Mouse (Mus musculus): ENCODE measurements around the gene Cmss1. TPM values are rescaled to one million over a fixed set of nuclear protein-coding genes. Genes with fewer than 3 reads are reported as not detected.

Gene Cmss1
- polyA plus RNA-seq, 1 experiment from 2014 or later, result 56.1 TPM

- 51% methylated on average over 8 of the region's 8 CpGs for WGBS
- Histone ChIP-seq H3K4me3 (no peak overlapping the region), H3K4me1 (peaks cover 19% of the 10 kb centered on the region), H3K36me3 (no peaks in the 10 kb centered on the region), H3K27me3 (no peaks in the 10 kb centered on the region), H3K4me2 (replicated peaks) (no peak overlapping the region), H3K27ac (no peak overlapping the region), H3K9ac (no peak overlapping the region), H3K9me3 (no peaks in the 10 kb centered on the region)
- ATAC-seq (ENCODE audit: insufficient number of reproducible peaks, insufficient read depth, low FRiP score, low TSS enrichment), result no peak
Measured at GRCm38 (mm10) chr16:57420773-57421556, 185.7 kb downstream of the Cmss1 start.

- H3K4me3 ChIP-seq, result no peak overlapping the region
- H3K9ac ChIP-seq, result no peak overlapping the region
- no peaks in the 10 kb centered on the region for H3K9me3 ChIP-seq
- H3K4me1 ChIP-seq, result peaks cover 22% of the 10 kb centered on the region
- ATAC-seq (ENCODE audit: insufficient number of reproducible peaks, insufficient read depth, low FRiP score, low TSS enrichment), result no peak
- no peaks in the 10 kb centered on the region for H3K36me3 ChIP-seq
- no peak overlapping the region for H3K4me2 ChIP-seq (replicated peaks)
- H3K27ac ChIP-seq, result no peak overlapping the region
- WGBS, result 86% methylated on average over 5 of the region's 5 CpGs
- no peaks in the 10 kb centered on the region for H3K27me3 ChIP-seq
Measured at GRCm38 (mm10) chr16:57419881-57420280, 186.8 kb downstream of the Cmss1 start.

DNA sequence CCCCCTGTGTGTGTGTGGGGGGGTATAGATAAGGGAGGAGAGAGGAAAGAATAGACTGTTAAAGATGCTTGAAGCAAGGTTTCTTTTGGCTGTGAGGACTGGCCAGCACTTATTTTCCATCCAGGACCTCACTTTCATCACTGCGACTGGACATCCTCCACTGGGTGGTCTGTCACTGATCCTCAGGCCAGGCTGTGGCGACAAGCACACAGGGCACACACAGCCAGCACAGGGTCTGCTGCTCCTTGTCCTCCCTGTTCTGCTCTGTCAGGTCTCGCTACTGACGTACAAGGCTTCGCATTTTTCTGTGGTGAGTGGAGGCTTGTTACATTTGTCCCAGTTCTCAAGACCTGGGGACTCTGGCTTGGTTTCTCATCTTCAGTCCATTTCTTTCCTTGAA is 187.3 kb downstream of the Cmss1 start:
- peaks cover 22% of the 10 kb centered on the region for H3K4me1 ChIP-seq
- no peaks in the 10 kb centered on the region for H3K36me3 ChIP-seq
- no peak for ATAC-seq (ENCODE audit: insufficient number of reproducible peaks, insufficient read depth, low FRiP score, low TSS enrichment)
- H3K9me3 ChIP-seq, result no peaks in the 10 kb centered on the region
- no peak overlapping the region for H3K4me2 ChIP-seq (replicated peaks)
- no peaks in the 10 kb centered on the region for H3K27me3 ChIP-seq
- 54% methylated on average over 5 of the region's 5 CpGs for WGBS
- no peak overlapping the region for H3K4me3 ChIP-seq
- no peak overlapping the region for H3K9ac ChIP-seq
- H3K27ac ChIP-seq, result no peak overlapping the region

GRCm38 (mm10) chr16:57417955-57418354 is 188.7 kb downstream of the Cmss1 start:
- Histone ChIP-seq H3K4me2 (replicated peaks) (no peak overlapping the region), H3K4me3 (no peak overlapping the region), H3K9me3 (no peaks in the 10 kb centered on the region), H3K9ac (no peak overlapping the region), H3K4me1 (peaks cover 16% of the 10 kb centered on the region), H3K27me3 (no peaks in the 10 kb centered on the region), H3K27ac (no peak overlapping the region), H3K36me3 (no peaks in the 10 kb centered on the region)
- ATAC-seq (ENCODE audit: insufficient number of reproducible peaks, insufficient read depth, low FRiP score, low TSS enrichment), result no peak
- 72% methylated on average over 1 of the region's 1 CpGs for WGBS

- H3K27ac ChIP-seq, result no peak overlapping the region
- H3K4me2 ChIP-seq (replicated peaks), result no peak overlapping the region
- H3K9me3 ChIP-seq, result no peaks in the 10 kb centered on the region
- H3K27me3 ChIP-seq, result no peaks in the 10 kb centered on the region
- 75% methylated on average over 9 of the region's 9 CpGs for WGBS
- H3K4me1 ChIP-seq, result peaks cover 14% of the 10 kb centered on the region
- no peak overlapping the region for H3K4me3 ChIP-seq
- no peak for ATAC-seq (ENCODE audit: insufficient number of reproducible peaks, insufficient read depth, low FRiP score, low TSS enrichment)
- no peaks in the 10 kb centered on the region for H3K36me3 ChIP-seq
- H3K9ac ChIP-seq, result no peak overlapping the region
Measured at GRCm38 (mm10) chr16:57417017-57417416, 189.6 kb downstream of the Cmss1 start.

DNA sequence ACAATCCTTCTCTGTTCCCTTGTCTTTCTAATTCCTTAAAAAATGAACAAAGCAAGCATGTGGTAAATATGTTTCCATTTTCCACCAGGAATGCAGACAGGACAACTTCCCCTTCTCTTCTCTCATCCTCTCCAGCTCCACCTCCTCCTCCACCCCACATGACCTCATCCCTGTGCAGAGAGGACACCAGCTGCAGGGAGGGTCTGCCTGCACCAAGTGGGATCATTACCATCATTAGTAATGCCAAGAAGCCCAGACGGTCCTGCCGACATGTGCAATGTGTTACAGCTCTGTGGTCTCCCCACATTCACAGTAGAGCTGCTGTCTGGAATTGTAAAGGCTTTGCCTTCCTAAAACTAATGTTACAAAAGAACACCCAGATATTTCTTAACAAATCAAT is 190.6 kb downstream of the Cmss1 start:
- peaks cover 5% of the 10 kb centered on the region for H3K4me1 ChIP-seq
- H3K4me2 ChIP-seq (replicated peaks), result no peak overlapping the region
- ATAC-seq (ENCODE audit: insufficient number of reproducible peaks, insufficient read depth, low FRiP score, low TSS enrichment), result no peak
- 30% methylated on average over 2 of the region's 2 CpGs for WGBS
- H3K4me3 ChIP-seq, result no peak overlapping the region
- no peaks in the 10 kb centered on the region for H3K36me3 ChIP-seq
- H3K9me3 ChIP-seq, result no peaks in the 10 kb centered on the region
- no peak overlapping the region for H3K9ac ChIP-seq
- no peak overlapping the region for H3K27ac ChIP-seq
- no peaks in the 10 kb centered on the region for H3K27me3 ChIP-seq

DNA sequence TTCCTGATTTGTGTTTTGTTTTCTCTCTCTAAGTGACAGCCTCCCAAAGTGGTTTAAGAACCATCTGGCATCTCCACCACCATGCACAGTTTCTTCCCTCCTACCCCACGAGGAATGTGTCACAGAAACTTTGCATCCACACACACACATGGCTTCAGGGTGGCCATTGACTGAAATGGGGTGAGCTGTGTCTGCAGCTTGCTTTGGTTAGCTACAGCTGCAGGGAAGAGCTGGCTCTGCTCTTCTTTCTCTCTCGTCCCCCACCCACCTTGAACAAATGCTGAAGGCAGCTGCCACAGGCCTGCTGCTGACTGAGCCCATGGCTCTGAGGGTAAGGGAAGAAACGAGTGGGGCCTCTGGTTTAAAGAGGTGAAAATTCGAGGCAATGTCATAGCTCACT is 193.9 kb downstream of the Cmss1 start:
- 41% methylated on average over 4 of the region's 4 CpGs for WGBS

DNA sequence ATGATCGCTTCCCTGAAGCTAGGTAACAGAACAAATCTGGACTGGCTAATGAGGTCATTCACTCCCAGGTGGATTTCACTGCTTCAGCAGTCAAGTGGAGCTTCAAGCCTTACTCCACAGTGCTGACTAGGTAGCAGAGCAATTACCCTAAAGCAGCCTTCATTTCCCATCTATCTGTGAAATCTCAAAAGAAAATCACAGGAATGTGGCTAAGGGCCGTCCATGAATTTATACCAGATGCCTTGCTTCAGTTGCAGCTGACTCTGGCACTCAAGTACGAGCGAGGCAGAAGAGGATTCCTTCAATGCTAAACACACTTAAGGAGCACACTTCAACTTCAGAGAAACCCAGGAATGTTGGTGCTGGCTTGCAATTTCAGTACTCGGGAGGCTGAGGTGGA is 202.8 kb downstream of the Cmss1 start:
- peaks cover 22% of the 10 kb centered on the region for H3K4me1 ChIP-seq
- no peak for ATAC-seq (ENCODE audit: insufficient number of reproducible peaks, insufficient read depth, low FRiP score, low TSS enrichment)
- 34% methylated on average over 5 of the region's 5 CpGs for WGBS

More for the DNA sequence above, 193.9 kb downstream of the Cmss1 start:
- Histone ChIP-seq H3K9ac (no peak overlapping the region), H3K4me3 (no peak overlapping the region), H3K9me3 (no peaks in the 10 kb centered on the region), H3K36me3 (no peaks in the 10 kb centered on the region), H3K4me2 (replicated peaks) (no peak overlapping the region), H3K27ac (no peak overlapping the region), H3K27me3 (no peaks in the 10 kb centered on the region), H3K4me1 (peaks cover 4% of the 10 kb centered on the region; the same call in 1 of the 2 replicates)
- ATAC-seq (ENCODE audit: insufficient number of reproducible peaks, insufficient read depth, low FRiP score, low TSS enrichment), result no peak

GRCm38 (mm10) chr16:57402910-57403309 is 203.8 kb downstream of the Cmss1 start:
- Histone ChIP-seq H3K4me2 (replicated peaks) (no peak overlapping the region), H3K27me3 (no peaks in the 10 kb centered on the region), H3K4me1 (peaks cover 28% of the 10 kb centered on the region), H3K9ac (no peak overlapping the region), H3K36me3 (no peaks in the 10 kb centered on the region), H3K27ac (no peak overlapping the region), H3K4me3 (no peak overlapping the region), H3K9me3 (no peaks in the 10 kb centered on the region)
- no peak for ATAC-seq (ENCODE audit: insufficient number of reproducible peaks, insufficient read depth, low FRiP score, low TSS enrichment)
- WGBS, result 79% methylated on average over 4 of the region's 4 CpGs

More for the DNA sequence above, 202.8 kb downstream of the Cmss1 start:
- no peaks in the 10 kb centered on the region for H3K27me3 ChIP-seq
- H3K27ac ChIP-seq, result peak overlapping the region; percentile 42; the same call in 1 of the 2 replicates
- H3K9me3 ChIP-seq, result no peaks in the 10 kb centered on the region
- H3K9ac ChIP-seq, result no peak overlapping the region
- no peaks in the 10 kb centered on the region for H3K36me3 ChIP-seq
- H3K4me2 ChIP-seq (replicated peaks), result no peak overlapping the region
- no peak overlapping the region for H3K4me3 ChIP-seq

DNA sequence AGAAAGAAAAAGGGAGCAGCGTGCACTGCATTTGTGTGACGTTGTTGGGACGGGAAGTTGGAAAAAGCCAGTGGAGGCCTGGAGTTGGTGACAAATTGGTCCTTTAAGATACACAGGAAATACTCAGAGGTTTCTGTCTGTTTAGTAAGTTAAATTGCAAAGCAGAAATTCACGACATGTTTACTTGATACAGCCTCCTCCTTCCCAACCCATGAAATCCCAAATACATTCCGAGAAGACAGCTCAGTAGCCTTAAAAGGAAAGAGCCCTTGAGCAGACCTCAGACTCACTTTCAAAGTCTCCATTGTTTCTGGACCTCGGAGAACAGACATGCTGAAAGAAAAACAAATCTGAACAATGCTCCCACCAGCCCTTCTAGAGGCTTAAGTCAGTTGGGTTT is 205.0 kb downstream of the Cmss1 start:
- H3K4me2 ChIP-seq (replicated peaks), result no peak overlapping the region
- no peak overlapping the region for H3K4me3 ChIP-seq
- 28% methylated on average over 6 of the region's 6 CpGs for WGBS
- H3K36me3 ChIP-seq, result no peaks in the 10 kb centered on the region
- no peaks in the 10 kb centered on the region for H3K9me3 ChIP-seq
- no peak for ATAC-seq (ENCODE audit: insufficient number of reproducible peaks, insufficient read depth, low FRiP score, low TSS enrichment)
- H3K27ac ChIP-seq, result no peak overlapping the region
- no peak overlapping the region for H3K9ac ChIP-seq
- peaks cover 27% of the 10 kb centered on the region for H3K4me1 ChIP-seq
- H3K27me3 ChIP-seq, result no peaks in the 10 kb centered on the region

DNA sequence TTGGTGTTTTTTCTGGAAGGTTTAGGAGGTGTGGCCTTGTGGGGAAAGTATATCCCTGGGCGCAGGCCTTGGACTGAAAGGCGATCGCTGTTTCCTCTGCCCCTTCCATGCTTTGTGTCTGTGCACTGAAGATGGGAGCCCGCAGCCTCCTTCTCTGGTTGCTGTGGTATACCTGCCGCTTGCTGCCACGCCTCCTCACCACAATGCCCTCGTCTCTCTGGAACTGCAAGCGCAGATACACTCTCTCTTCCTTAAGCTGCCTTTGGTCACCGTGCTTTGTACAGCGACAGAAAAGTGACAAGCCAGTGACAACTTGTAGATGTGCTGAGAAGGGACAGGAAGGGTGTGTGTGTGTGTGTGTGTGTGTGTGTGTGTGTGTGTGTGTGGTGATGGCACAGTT is 207.1 kb downstream of the Cmss1 start:
- H3K27me3 ChIP-seq, result no peaks in the 10 kb centered on the region
- ATAC-seq (ENCODE audit: insufficient number of reproducible peaks, insufficient read depth, low FRiP score, low TSS enrichment), result no peak
- H3K9ac ChIP-seq, result no peak overlapping the region
- H3K36me3 ChIP-seq, result no peaks in the 10 kb centered on the region
- H3K27ac ChIP-seq, result no peak overlapping the region
- no peak overlapping the region for H3K4me2 ChIP-seq (replicated peaks)
- no peaks in the 10 kb centered on the region for H3K9me3 ChIP-seq
- peaks cover 26% of the 10 kb centered on the region for H3K4me1 ChIP-seq
- no peak overlapping the region for H3K4me3 ChIP-seq
- 79% methylated on average over 10 of the region's 10 CpGs for WGBS

DNA sequence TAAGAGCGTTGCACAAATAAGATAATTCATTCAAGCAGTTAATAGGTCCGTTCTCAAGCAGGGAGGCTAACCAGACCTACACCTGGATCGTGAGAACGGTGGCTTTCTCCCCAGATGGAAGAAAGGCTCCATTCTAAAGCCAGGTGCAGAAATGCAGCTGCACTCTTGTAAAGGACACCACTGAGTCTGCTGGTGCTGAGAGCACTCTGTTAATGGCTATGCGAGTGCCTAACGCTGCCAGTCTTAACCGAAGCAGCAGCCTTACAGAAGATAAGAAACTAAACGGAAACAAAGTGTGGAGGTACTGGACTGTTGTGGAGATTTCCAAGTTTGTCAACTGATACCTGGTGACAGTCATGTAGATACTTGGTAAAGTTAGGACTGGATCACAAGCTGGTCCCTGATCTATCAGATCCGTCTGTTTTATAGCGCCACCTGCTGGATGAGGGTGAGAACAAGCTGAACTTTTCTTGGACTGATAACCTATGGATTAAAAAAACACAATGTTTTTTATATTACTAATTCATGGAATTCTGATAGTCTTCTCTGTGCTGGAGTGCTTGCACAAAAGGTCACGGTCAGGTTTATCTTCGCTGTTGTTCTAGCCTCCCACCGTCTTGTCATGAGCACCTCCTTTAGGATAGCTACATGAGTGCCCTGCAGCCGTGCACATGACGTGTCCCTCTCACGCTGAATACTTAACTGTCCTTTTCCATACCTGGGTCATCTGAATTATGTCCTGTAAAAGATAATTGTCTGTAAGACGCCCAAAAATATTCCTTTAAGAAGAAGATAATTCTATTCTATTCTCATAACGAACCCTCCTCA is 208.1 kb downstream of the Cmss1 start:
- Histone ChIP-seq H3K36me3 (no peaks in the 10 kb centered on the region), H3K9ac (no peak overlapping the region), H3K27me3 (no peaks in the 10 kb centered on the region), H3K4me1 (peaks cover 17% of the 10 kb centered on the region; the same call in 1 of the 2 replicates), H3K27ac (0 out of 2 replicates have a peak overlapping the region, but pooled peaks have one; percentile 43), H3K4me2 (replicated peaks) (no peak overlapping the region), H3K4me3 (no peak overlapping the region), H3K9me3 (no peaks in the 10 kb centered on the region)
- WGBS, result 54% methylated on average over 18 of the region's 18 CpGs
- no peak for ATAC-seq (ENCODE audit: insufficient number of reproducible peaks, insufficient read depth, low FRiP score, low TSS enrichment)
